Mouse (Mus musculus) megakaryocyte progenitor cell, adult 5-6 weeks (primary cell): ENCODE results near the gene Tdp2. TPM values are rescaled to one million over a fixed set of nuclear protein-coding genes. Genes with fewer than 3 reads are reported as not detected.

Experiments
- ATAC-seq: replicated peaks from 2 replicates; pipeline ENCODE4 v1.8.0; 2016; ENCODE audit warnings: mild to moderate bottlenecking, moderate TSS enrichment, inconsistent platforms; ENCODE audit not compliant: poor library complexity
- total RNA-seq, 2 experiments: library from RNA; stranded (forward) in 1 of 2; stranded (reverse) in 1 of 2; fragments of 157-497, 149-512 nt in 1 of 2; fragments of 200-1000 nt in 1 of 2; gene quantifications; 2 replicates each; pipeline versions ENCODE4 v1.2.3 to v1.2.4; 2015 to 2017

The Tdp2 gene
- total RNA-seq, 2 experiments from 2014 or later, result 55.6 to 71.0 TPM

GRCm38 (mm10) chr13:24868233-24868632, 36.8 kb downstream of the Tdp2 start:
- ATAC-seq, result no peak

DNA sequence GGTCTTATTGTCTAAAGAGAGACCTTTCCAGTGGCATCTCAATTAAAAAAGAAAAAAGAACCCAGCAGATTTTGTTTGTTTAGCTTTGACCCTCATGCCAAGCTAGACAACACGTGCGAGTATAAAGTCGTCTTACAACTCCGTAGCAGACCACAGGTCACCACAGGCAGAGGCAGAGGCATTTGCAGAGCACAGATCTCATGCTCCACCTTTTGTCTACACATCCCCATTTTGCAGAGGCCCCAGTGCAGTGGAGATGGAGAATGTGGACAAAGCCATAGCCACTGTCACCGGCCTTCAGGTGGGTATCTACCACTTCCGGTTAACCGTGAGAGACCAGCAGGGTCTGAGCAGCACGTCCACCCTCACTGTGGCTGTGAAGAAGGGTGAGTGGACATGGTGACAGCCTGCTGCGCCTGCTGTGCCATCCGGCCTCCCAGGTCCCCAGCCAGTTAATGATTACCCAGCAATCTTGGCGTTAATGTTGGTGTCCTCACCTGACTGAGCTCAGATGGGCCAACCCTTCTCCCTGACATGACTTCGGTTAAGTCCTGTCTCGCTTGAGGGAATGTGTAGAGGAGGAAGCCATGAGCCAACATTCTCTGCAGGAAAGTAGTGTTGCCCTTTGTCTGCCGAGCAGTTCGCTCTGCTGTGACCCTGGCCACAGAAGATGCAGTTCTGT, 48.0 kb downstream of the Tdp2 start:
- ATAC-seq, result no peak

GRCm38 (mm10) chr13:24880208-24880607, 48.7 kb downstream of the Tdp2 start:
- ATAC-seq, result no peak

GRCm38 (mm10) chr13:24880704-24881103, 49.2 kb downstream of the Tdp2 start:
- ATAC-seq, result no peak

GRCm38 (mm10) chr13:24882411-24882810, 50.9 kb downstream of the Tdp2 start:
- ATAC-seq, result no peak

DNA sequence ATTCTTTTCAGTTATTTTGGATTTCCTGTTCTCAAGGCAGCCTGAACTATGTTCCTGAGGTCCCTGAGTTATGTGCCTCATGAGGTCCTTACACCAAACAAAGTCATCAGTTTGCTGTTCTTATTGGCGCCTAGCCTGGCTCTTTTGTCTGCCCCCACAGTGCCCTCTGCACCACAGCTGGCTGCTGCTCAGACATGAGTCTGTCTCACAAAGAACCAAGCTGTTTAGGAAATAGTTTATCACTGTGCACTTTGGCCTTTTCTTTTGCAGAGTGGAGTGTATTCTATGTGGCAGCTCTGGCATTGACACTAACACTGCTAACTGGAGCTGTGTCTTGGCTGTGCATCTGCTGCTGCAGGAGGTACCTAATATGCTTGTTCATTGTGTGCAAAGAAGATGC, 58.1 kb downstream of the Tdp2 start:
- no peak for ATAC-seq

Other genes with a start within 250 kb of the Tdp2 start
- 37.6 and 50.4 TPM in 2 replicates for gene Ripor2, start 249.5 kb upstream of the Tdp2 start, total RNA-seq (2015)
- 24.0 and 28.9 TPM in 2 replicates for gene Ripor2, start 249.5 kb upstream of the Tdp2 start, total RNA-seq (2017)
- not detected in 2 replicates for gene Armh2, start 90.4 kb upstream of the Tdp2 start, total RNA-seq (2015)
- not detected in 2 replicates for gene Armh2, start 90.4 kb upstream of the Tdp2 start, total RNA-seq (2017)
- 185 and 201 TPM in 2 replicates for gene Gmnn, start 69.8 kb upstream of the Tdp2 start, total RNA-seq (2015)
- 207 and 229 TPM in 2 replicates for gene Gmnn, start 69.8 kb upstream of the Tdp2 start, total RNA-seq (2017)
- gene BC005537, start 30.0 kb upstream of the Tdp2 start, total RNA-seq (2015), result 142 and 148 TPM in 2 replicates
- gene BC005537, start 30.0 kb upstream of the Tdp2 start, total RNA-seq (2017), result 59.3 and 60.2 TPM in 2 replicates
- 41.4 and 46.0 TPM in 2 replicates for gene Acot13, start 139 bp upstream of the Tdp2 start, total RNA-seq (2015)
- 43.2 and 56.2 TPM in 2 replicates for gene Acot13, start 139 bp upstream of the Tdp2 start, total RNA-seq (2017)
- not detected in 2 replicates for gene D130043K22Rik, start 13.5 kb downstream of the Tdp2 start, total RNA-seq (2015)
- gene D130043K22Rik, start 13.5 kb downstream of the Tdp2 start, total RNA-seq (2017), result not detected in 2 replicates
- 1.2 and 2.3 TPM in 2 replicates for gene Aldh5a1, start 106.0 kb downstream of the Tdp2 start, total RNA-seq (2015)
- gene Aldh5a1, start 106.0 kb downstream of the Tdp2 start, total RNA-seq (2017), result 1.6 and 2.4 TPM in 2 replicates
- gene Gpld1, start 111.5 kb downstream of the Tdp2 start, total RNA-seq (2015), result 0.07 and 0.27 TPM in 2 replicates
- 0.29 and 0.68 TPM in 2 replicates for gene Gpld1, start 111.5 kb downstream of the Tdp2 start, total RNA-seq (2017)
- gene Mrs2, start 188.7 kb downstream of the Tdp2 start, total RNA-seq (2015), result 20.8 and 31.7 TPM in 2 replicates
- gene Mrs2, start 188.7 kb downstream of the Tdp2 start, total RNA-seq (2017), result 11.7 and 12.2 TPM in 2 replicates
- gene Dcdc2a, start 224.3 kb downstream of the Tdp2 start, total RNA-seq (2015), result not detected in 2 replicates
- gene Dcdc2a, start 224.3 kb downstream of the Tdp2 start, total RNA-seq (2017), result not detected in 2 replicates